Mouse (Mus musculus) liver, embryonic 14 days (tissue): ENCODE measurements around the gene Gm6164. TPM values are rescaled to one million over a fixed set of nuclear protein-coding genes. Genes with fewer than 3 reads are reported as not detected.

Source experiments
- polyA plus RNA-seq: library from polyadenylated mRNA; depleted of rRNA; stranded (reverse); fragments of >200 nt; gene quantifications from 2 replicates; pipeline ENCODE4 v1.2.3, GENCODE M21; 2012; rRNA removed

Gm6164 gene
- not detected in 2 replicates for polyA plus RNA-seq

GRCm38 (mm10) chr7:20205507-20205906, at the start of gene Gm6164:
TSS of gene Gm6164 (minus strand) at chr7:20205607.

DNA sequence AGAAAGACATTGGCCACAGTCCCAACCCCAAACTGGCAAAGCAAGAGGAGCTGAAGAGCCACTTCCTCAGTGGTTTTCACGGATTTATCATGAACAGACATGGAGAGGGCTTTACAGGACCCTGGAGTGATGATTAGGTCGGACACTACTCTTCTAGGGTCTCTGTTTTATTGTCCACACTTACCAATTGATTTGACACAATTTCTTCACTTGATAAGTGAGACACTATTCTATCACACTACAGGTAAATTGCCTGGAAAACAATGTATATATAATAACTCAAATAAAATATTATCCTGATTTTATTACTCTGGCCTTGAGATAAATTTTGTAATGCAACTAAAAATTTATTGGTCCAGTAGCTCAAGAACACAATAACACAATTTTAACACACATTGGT, 28.3 kb upstream of the Gm6164 start, which contains the start of gene Gm4498:
TSS of gene Gm4498 (minus strand) at position 101 of the 400 bp plus-strand sequence.

DNA sequence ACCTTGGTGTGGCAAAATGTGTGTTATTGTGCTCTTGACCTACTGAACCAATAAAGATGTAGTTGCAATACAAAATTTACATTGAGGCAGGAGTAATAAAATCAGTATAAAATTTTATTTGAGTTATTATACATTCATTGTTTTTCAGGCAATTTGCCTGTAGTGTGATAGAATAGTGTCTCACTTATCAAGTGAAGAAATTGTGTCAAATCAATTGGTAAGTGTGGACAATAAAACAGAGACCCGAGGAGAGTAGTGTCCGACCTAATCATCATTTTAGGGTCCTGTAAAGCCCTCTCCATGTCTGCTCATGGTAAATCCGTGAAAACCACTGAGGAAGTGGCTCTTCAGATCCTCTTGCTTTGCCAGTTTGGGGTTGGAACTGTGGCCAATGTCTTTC, 12.0 kb downstream of the Gm6164 start, which contains the start of gene Vmn1r95:
TSS of gene Vmn1r95 (plus strand) at position 301 of the 400 bp plus-strand sequence.

DNA sequence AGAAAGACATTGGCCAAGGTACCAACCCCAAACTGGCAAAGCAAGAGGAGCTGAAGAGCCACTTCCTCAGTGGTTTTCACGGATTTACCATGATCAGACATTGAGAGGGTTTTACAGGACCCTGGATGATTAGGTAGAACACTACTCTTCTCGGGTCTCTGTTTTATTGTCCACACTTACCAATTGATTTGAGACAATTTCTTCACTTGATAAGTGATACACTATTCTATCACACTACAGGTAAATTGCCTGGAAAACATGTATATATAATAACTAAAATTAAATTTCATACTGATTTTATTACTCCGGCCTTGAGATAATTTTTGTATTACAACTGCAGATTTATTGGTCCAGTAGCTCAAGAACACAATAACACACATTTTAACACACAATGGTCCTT, 37.1 kb downstream of the Gm6164 start, which contains the start of gene Vmn1r94:
TSS of gene Vmn1r94 (minus strand) at position 101 of the 400 bp plus-strand sequence.

Other genes starting within 250 kb of the Gm6164 start
- not detected in 2 replicates for gene Ceacam20, start 240.2 kb downstream of the Gm6164 start, polyA plus RNA-seq
- gene Nlrp9b, start 214.1 kb downstream of the Gm6164 start, polyA plus RNA-seq = not detected in 2 replicates
- not detected in 2 replicates for gene Vmn1r91, start 105.9 kb downstream of the Gm6164 start, polyA plus RNA-seq
- not detected in 2 replicates for gene Gm16442, start 83.0 kb downstream of the Gm6164 start, polyA plus RNA-seq
- gene Vmn1r93, start 66.5 kb downstream of the Gm6164 start, polyA plus RNA-seq = not detected in 2 replicates
- gene Vmn1r94, start 37.2 kb downstream of the Gm6164 start, polyA plus RNA-seq = not detected in 2 replicates
- gene Vmn1r95, start 11.9 kb downstream of the Gm6164 start, polyA plus RNA-seq = not detected in 2 replicates
- gene Gm4498, start 28.2 kb upstream of the Gm6164 start, polyA plus RNA-seq = not detected in 2 replicates
- gene Gm5890, start 57.2 kb upstream of the Gm6164 start, polyA plus RNA-seq = not detected in 2 replicates
- gene Gm4133, start 128.5 kb upstream of the Gm6164 start, polyA plus RNA-seq = not detected in 2 replicates
- not detected in 2 replicates for gene Gm5728, start 169.8 kb upstream of the Gm6164 start, polyA plus RNA-seq
- not detected in 2 replicates for gene Vmn1r100, start 212.3 kb upstream of the Gm6164 start, polyA plus RNA-seq
- not detected in 2 replicates for gene Vmn1r101, start 237.0 kb upstream of the Gm6164 start, polyA plus RNA-seq